Mouse (Mus musculus) subcutaneous adipose tissue, adult 2 months (tissue): ENCODE data around the gene Cers1. TPM values are rescaled to one million over a fixed set of nuclear protein-coding genes. Genes with fewer than 3 reads are reported as not detected.

Source experiments
- polyA plus RNA-seq: library from polyadenylated mRNA; depleted of rRNA; stranded (reverse); fragments of >200 nt; gene quantifications from 2 replicates; pipeline ENCODE4 v1.2.3, GENCODE M21; 2012; ENCODE audit warnings: low replicate concordance; rRNA removed

Cers1 gene
- 1.3 and 8.5 TPM in 2 replicates for polyA plus RNA-seq

DNA sequence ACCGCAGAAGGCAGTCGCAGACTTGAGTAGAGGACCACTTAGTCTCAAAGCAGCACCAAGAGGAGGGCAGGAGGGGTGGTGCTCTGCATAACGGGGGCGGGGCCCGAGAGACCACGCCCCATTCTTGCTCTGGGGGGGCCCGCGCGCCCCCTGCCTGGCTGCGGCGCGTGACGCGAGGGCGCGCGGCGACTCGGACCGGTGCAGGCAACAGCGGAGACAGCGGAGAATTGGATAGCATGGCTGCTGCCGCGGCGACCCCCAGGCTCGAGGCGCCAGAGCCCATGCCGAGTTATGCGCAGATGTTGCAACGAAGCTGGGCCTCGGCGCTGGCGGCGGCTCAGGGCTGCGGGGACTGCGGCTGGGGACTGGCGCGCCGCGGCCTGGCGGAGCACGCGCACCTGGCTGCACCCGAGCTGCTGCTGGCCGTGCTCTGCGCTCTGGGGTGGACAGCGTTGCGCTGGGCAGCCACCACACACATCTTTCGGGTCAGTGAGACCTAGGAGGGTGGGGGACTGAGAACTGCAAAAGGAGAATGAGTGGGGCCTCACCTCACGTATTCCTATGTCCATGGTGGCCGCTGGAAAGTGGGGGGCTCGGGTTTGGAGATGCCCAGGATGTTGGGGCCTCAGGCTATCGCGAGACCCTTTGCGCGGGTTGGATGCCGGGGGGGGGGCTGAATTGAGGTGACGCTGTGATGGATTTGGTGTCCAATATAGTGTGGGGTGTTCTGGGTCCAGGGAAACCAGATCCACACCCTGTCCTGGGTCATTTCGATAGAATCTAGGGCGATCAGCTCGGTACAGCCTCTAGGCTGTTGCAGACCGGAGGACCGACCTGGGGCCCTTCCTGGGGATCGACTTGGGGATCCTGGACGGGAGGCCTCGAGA is at the start of gene Cers1:
Gene Cers1 (plus strand): TSS at position 152 of the 887 bp plus-strand sequence.

DNA sequence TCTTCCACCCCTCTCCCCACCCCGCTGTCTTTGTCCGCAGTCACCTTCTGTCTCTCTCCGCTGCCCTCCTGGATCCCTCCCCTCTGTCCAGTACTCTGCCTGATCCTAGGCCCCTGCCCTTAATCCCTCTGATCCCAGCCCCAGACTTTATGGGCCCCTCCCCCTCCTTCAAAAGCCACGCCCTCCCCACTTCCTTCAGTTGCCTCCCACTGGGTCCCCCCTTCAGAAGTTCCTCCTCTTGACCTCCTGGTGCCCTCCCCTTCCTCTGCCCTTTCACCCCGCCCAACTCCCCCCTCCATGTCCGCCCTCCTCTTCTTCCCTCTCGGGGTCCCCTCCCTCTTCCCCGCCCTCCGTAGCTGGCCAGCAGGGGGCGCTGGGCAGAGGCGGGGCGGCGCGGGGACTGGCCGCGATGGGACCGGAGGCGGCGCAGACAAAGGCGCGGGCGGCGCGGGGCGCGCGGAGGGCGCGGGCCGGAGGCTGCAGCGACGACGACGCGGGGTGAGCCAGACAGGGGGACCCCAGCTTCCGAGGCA is 32.9 kb upstream of the Cers1 start, which contains the start of gene Homer3:
Gene Homer3 (plus strand): TSS at position 225 of the 533 bp plus-strand sequence.

GRCm38 (mm10) chr8:70302358-70302890 is 13.2 kb upstream of the Cers1 start, which contains the start of the genes Ddx49 and Cope:
Ddx49 (minus strand) TSS chr8:70302489.
Cope (plus strand) TSS chr8:70302518.

GRCm38 (mm10) chr8:70329124-70329834 is 13.7 kb downstream of the Cers1 start, which contains the start of gene Gdf1:
Gdf1 (plus strand) TSS chr8:70329817.

DNA sequence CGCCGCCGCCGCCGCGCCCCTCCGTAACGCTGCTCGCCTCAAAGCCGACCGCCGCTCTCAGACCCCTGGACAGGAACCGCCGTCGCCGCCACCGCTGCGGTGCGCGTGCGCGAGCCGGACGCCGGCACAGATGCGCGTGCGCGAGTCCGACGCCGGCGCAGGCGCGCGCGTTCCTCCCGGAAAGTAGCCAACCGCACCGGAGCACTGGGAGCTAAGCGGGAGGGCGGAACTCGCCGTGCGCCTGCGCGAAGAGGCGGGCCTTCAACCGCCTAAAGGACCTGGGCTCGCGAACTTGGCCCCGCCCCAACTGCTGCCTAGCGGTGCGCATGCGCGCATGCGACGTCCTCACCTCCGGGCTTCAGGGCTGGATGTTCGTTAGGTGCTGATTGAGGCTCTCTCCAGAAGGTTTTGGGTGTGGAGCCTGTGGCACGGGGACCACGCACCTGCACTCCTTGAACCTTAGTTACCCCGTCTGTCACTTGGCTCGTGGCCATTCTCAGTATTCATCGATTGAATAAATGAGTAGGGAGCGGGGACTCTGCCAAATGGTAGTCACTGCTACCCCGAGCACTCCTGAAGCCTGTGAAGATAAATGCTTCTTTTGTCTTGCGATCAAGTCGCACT is 37.7 kb downstream of the Cers1 start, which contains the start of gene Upf1:
Gene Upf1 (minus strand): TSS at position 85 of the 624 bp plus-strand sequence.

GRCm38 (mm10) chr8:70373397-70374317 is 58.1 kb downstream of the Cers1 start, which contains the start of gene Comp:
Comp (plus strand) TSS chr8:70373558.

Other genes starting within 250 kb of the Cers1 start
- gene Tm6sf2, start 242.9 kb upstream of the Cers1 start, polyA plus RNA-seq, result 3.2 and 4.2 TPM in 2 replicates
- 0.42 and 0.92 TPM in 2 replicates for gene Hapln4, start 232.3 kb upstream of the Cers1 start, polyA plus RNA-seq
- gene Ncan, start 194.9 kb upstream of the Cers1 start, polyA plus RNA-seq, result 0.50 and 3.3 TPM in 2 replicates
- gene Nr2c2ap, start 184.4 kb upstream of the Cers1 start, polyA plus RNA-seq, result 18.9 and 21.9 TPM in 2 replicates
- 27.5 and 30.0 TPM in 2 replicates for gene Rfxank, start 176.6 kb upstream of the Cers1 start, polyA plus RNA-seq
- 105 and 114 TPM in 2 replicates for gene Borcs8, start 176.3 kb upstream of the Cers1 start, polyA plus RNA-seq
- gene Mef2b, start 176.1 kb upstream of the Cers1 start, polyA plus RNA-seq, result 0.32 and 0.39 TPM in 2 replicates
- gene Tmem161a, start 143.4 kb upstream of the Cers1 start, polyA plus RNA-seq, result 123 and 138 TPM in 2 replicates
- 41.2 and 60.9 TPM in 2 replicates for gene Slc25a42, start 103.5 kb upstream of the Cers1 start, polyA plus RNA-seq
- gene Sugp2, start 81.5 kb upstream of the Cers1 start, polyA plus RNA-seq, result 37.0 and 50.6 TPM in 2 replicates
- gene Armc6, start 81.3 kb upstream of the Cers1 start, polyA plus RNA-seq, result 28.9 TPM in 2 replicates
- gene Homer3, start 32.9 kb upstream of the Cers1 start, polyA plus RNA-seq, result 41.4 and 54.4 TPM in 2 replicates
- gene Ddx49, start 13.3 kb upstream of the Cers1 start, polyA plus RNA-seq, result 39.0 and 64.2 TPM in 2 replicates
- 327 and 352 TPM in 2 replicates for gene Cope, start 13.3 kb upstream of the Cers1 start, polyA plus RNA-seq
- 0.53 and 1.3 TPM in 2 replicates for gene Gdf1, start 14.0 kb downstream of the Cers1 start, polyA plus RNA-seq
- 24.6 and 43.5 TPM in 2 replicates for gene Upf1, start 37.5 kb downstream of the Cers1 start, polyA plus RNA-seq
- 1.2 TPM in 2 replicates for gene Comp, start 57.8 kb downstream of the Cers1 start, polyA plus RNA-seq
- 13.5 and 36.3 TPM in 2 replicates for gene Crtc1, start 123.8 kb downstream of the Cers1 start, polyA plus RNA-seq
- 34.4 and 65.1 TPM in 2 replicates for gene Klhl26, start 161.2 kb downstream of the Cers1 start, polyA plus RNA-seq
- 7.8 TPM in 1 of 2 replicates, not detected in the other for gene Tmem59l, start 171.6 kb downstream of the Cers1 start, polyA plus RNA-seq
- 2.6 and 5.6 TPM in 2 replicates for gene Crlf1, start 177.4 kb downstream of the Cers1 start, polyA plus RNA-seq
- 210 and 310 TPM in 2 replicates for gene Rex1bd, start 191.0 kb downstream of the Cers1 start, polyA plus RNA-seq
- 477 and 704 TPM in 2 replicates for gene Uba52, start 195.0 kb downstream of the Cers1 start, polyA plus RNA-seq
- gene Fkbp8, start 211.9 kb downstream of the Cers1 start, polyA plus RNA-seq, result 427 and 435 TPM in 2 replicates
- gene Kxd1, start 212.2 kb downstream of the Cers1 start, polyA plus RNA-seq, result 103 and 119 TPM in 2 replicates
- 20.7 and 31.8 TPM in 2 replicates for gene Ell, start 223.7 kb downstream of the Cers1 start, polyA plus RNA-seq